Mouse (Mus musculus) embryonic fibroblast, embryonic 13.5 days (primary cell): ENCODE data around the gene Slc35d1.

Source experiments
- CTCF ChIP-seq: IDR thresholded peaks from 2 replicates; pipeline ENCODE4 v1.5.1; 2011; ENCODE audit warnings: mild to moderate bottlenecking, control low read depth, low read length, moderate library complexity, borderline replicate concordance; ENCODE audit not compliant: insufficient read depth
- POLR2A ChIP-seq: IDR thresholded peaks from 2 replicates; pipeline ENCODE4 v1.6.1; 2011; ENCODE audit warnings: low read depth, mild to moderate bottlenecking, control low read depth, low read length, moderate library complexity

DNA sequence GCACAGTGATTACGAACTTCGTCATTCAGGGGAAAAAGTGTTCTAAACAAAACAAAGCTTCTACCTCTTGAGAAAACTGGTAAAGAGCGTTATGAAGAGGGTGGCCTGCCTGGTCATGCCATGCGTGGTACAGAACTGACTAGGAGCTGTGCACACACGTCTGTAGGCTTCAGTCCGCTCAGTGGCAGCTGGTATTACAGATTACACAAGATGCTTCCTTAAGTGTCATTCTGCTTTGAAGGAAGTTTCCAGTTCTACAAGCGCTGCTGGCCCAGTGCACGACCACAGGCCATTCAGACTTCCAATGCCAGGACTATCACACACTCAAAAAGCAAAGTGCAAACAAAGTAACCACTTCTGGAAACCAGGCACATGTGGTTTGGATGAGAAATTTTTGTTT, 17.6 kb downstream of the Slc35d1 start:
- TF ChIP-seq POLR2A (no peak), CTCF (no peak)
